Mouse (Mus musculus) E14TG2a.4 (cell line): ENCODE results near the gene Hacd2.

Experiments
- CTCF ChIP-seq: conservative IDR thresholded peaks from 2 replicates; pipeline ENCODE4 v1.5.1; 2014; ENCODE audit warnings: low read length
- NANOG ChIP-seq: IDR thresholded peaks from 2 replicates; pipeline ENCODE4 v1.6.1; 2014; ENCODE audit warnings: borderline replicate concordance, low read length, mixed read lengths

- TF ChIP-seq CTCF, result no peak
- TF ChIP-seq NANOG, result no peak
These were observed 26.1 kb upstream of the Hacd2 start for GRCm38 (mm10) chr16:34996133-34996532.
